Mouse (Mus musculus) effector memory CD4-positive, alpha-beta T cell, adult 7 months (primary cell): ENCODE data around the gene Zfp213. TPM values are rescaled to one million over a fixed set of nuclear protein-coding genes. Genes with fewer than 3 reads are reported as not detected.

ENCODE experiments used
- polyA plus RNA-seq: library from polyadenylated mRNA; unstranded; fragments of 100-300 nt; shearing (Covaris generic); gene quantifications from one replicate; pipeline ENCODE4 v1.2.1, GENCODE M21; 2017

Zfp213 gene
- polyA plus RNA-seq, result 7.3 TPM

DNA sequence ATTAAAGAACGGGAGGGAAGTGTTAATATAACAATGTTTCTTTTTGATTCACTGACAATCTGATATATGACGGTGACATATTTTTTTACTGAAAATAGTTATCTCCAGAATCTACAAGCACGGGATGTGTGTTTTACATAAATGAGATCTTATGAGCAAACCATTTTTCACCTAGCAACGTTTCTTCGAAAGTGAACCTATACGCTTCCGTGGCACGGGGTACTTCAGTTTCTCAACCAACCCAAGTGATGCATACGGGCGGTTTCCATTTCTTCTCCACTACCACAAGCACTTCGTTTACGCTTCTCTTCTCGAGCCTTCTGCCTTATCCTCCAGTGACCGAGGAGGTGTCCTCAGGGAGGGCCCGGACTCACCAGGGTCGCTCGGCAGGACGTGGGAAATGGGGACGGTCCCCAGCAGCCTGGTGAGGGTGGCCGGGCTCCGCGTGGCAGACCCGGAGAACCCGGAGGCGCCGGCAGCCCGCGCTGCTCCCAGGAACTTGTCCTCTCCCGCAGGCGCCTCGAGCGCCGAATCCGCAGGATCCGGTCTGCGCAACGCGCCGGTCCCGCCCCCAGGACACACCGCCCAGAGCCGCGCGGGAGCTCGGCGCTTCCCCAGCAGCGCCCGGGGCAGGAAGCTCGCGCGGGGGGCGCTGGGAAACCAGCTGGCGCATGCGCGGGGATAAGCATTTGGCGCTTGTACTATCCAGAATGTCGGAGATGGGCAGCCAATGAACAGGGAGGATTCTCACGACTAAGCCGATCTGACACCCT, at the start of gene Zfp213:
TSS of gene Zfp213 (minus strand) at position 644 of the 773 bp plus-strand sequence.

GRCm38 (mm10) chr17:23600641-23601622, 36.9 kb upstream of the Zfp213 start, which contains the start of gene Zscan10:
Gene Zscan10 (plus strand): TSS chr17:23600856.

GRCm38 (mm10) chr17:23598582-23599552, 34.8 kb upstream of the Zfp213 start, which contains the start of gene Zfp13:
Gene Zfp13 (minus strand): TSS chr17:23599487.

Other genes starting within 250 kb of the Zfp213 start
- gene Vmn2r115, start 220.5 kb downstream of the Zfp213 start, polyA plus RNA-seq, result not detected
- gene Vmn2r116, start 179.6 kb downstream of the Zfp213 start, polyA plus RNA-seq, result not detected
- gene Vmn2r117, start 84.5 kb downstream of the Zfp213 start, polyA plus RNA-seq, result not detected
- not detected for gene Zfp13, start 35.2 kb upstream of the Zfp213 start, polyA plus RNA-seq
- 4.2 TPM for gene Zscan10, start 36.6 kb upstream of the Zfp213 start, polyA plus RNA-seq
- 1.5 TPM for gene Mmp25, start 81.0 kb upstream of the Zfp213 start, polyA plus RNA-seq
- gene Bicdl2, start 96.3 kb upstream of the Zfp213 start, polyA plus RNA-seq, result not detected
- gene Hcfc1r1, start 109.4 kb upstream of the Zfp213 start, polyA plus RNA-seq, result 57.1 TPM
- 31.2 TPM for gene Thoc6, start 109.6 kb upstream of the Zfp213 start, polyA plus RNA-seq
- gene Tnfrsf12a, start 113.2 kb upstream of the Zfp213 start, polyA plus RNA-seq, result 13.4 TPM
- gene Cldn6, start 115.0 kb upstream of the Zfp213 start, polyA plus RNA-seq, result not detected
- not detected for gene Cldn9, start 119.8 kb upstream of the Zfp213 start, polyA plus RNA-seq
- gene 1520401A03Rik, start 158.5 kb upstream of the Zfp213 start, polyA plus RNA-seq, result 0.13 TPM
- gene Pkmyt1, start 162.1 kb upstream of the Zfp213 start, polyA plus RNA-seq, result 57.9 TPM
- gene Paqr4, start 176.6 kb upstream of the Zfp213 start, polyA plus RNA-seq, result 3.5 TPM
- gene Kremen2, start 181.6 kb upstream of the Zfp213 start, polyA plus RNA-seq, result 2.8 TPM
- 34.0 TPM for gene Flywch1, start 207.4 kb upstream of the Zfp213 start, polyA plus RNA-seq
- gene Flywch2, start 221.8 kb upstream of the Zfp213 start, polyA plus RNA-seq, result 4.1 TPM
- gene Srrm2, start 226.3 kb upstream of the Zfp213 start, polyA plus RNA-seq, result 994 TPM